In the genomic region with DNA sequence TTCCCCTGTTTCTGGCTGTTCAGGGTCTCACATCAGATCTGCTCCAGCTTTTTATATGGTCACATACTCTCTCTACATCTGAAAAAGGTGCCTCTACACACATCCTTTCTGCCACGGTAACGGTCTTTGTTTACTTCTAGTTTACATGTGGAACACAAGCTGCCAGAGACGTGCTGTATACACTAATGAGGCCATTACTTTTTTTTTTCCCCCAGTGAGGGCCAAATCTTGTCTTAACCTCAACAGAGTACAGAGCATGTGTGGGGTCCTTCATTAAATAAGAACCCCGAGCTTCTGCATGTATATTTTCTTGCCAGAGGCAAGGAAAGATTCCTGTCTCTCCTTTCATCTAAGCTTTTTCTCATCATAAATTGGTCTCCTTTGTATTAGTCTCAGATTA, we compare ENCODE assay signal across 27 mouse cellular contexts.
DNase-seq lines count a peak whose midpoint lies in the region; ATAC-seq lines count a peak whose summit lies in the region.
"Had no signal": no experiment of that assay in that cellular context is flagged by ENCODE, and none has a peak within 500 bp of the region (broad histone marks: within the 10 kb centered on the region; RNA-seq: fewer than 3 reads in every experiment).

No protein-coding gene starts in this region.

- no peak overlapping the region for H3K4me3 ChIP-seq in forebrain, embryonic 14.5 days (ENCODE audit: low read depth, low read length)
- no peak overlapping the region for H3K4me3 ChIP-seq in forebrain, embryonic 15.5 days
- no peak overlapping the region for H3K4me3 ChIP-seq in midbrain, embryonic 16.5 days (ENCODE audit: low read depth, low read length)
- H3K4me3 ChIP-seq in midbrain, embryonic 13.5 days (replicated peaks): no peak overlapping the region
- H3K4me3 ChIP-seq: embryonic facial prominence, embryonic 12.5 days; heart, embryonic 12.5 days; hindbrain, embryonic 10.5 days; kidney, embryonic 15.5 days; limb, embryonic 15.5 days; lung, embryonic 15.5 days; myocyte; neural tube, embryonic 13.5 days had no signal

- no peak overlapping the region for H3K9ac ChIP-seq in forebrain, embryonic 14.5 days (ENCODE audit: low read length)
- H3K9ac ChIP-seq in forebrain, embryonic 15.5 days (replicated peaks): no peak overlapping the region
- H3K9ac ChIP-seq in midbrain, embryonic 16.5 days (ENCODE audit: low read depth, low read length): no peak overlapping the region
- no peak overlapping the region for H3K9ac ChIP-seq in midbrain, embryonic 13.5 days (replicated peaks)
- H3K9ac ChIP-seq: embryonic facial prominence, embryonic 12.5 days; heart, embryonic 12.5 days; kidney, embryonic 15.5 days; limb, embryonic 15.5 days; liver, embryonic 14.5 days; lung, embryonic 15.5 days; neural tube, embryonic 13.5 days had no signal

- WGBS in forebrain, embryonic 14.5 days: 6% methylated on average over 4 of the region's 4 CpGs
- 11% methylated on average over 4 of the region's 4 CpGs for WGBS in forebrain, embryonic 15.5 days
- WGBS in midbrain, embryonic 16.5 days: 46% methylated on average over 4 of the region's 4 CpGs
- WGBS in midbrain, embryonic 13.5 days: 54% methylated on average over 4 of the region's 4 CpGs

- DNase-seq in embryo, embryonic 11 days: peak; percentile 12
- no peak for DNase-seq in embryo, embryonic 10.5 days (ENCODE audit: low spot score)
- DNase-seq in forebrain, embryonic 14.5 days (ENCODE audit: low spot score): peak; percentile 26
- DNase-seq: adrenal gland, postnatal 10 days; cerebellum, adult 2 months; cerebellum, postnatal 25 days; gastrocnemius, postnatal 10 days; heart, postnatal 10 days; kidney, adult 11 months; kidney, postnatal 36 days; layer of hippocampus, postnatal 36 days; lung, postnatal 36 days; right cerebral cortex, postnatal 4 days; thymus, postnatal 14 days had no signal

- no peaks in the 10 kb centered on the region for H3K27me3 ChIP-seq in forebrain, embryonic 14.5 days (replicated peaks; ENCODE audit: control insufficient read depth, insufficient read depth, low read length)
- no peaks in the 10 kb centered on the region for H3K27me3 ChIP-seq in forebrain, embryonic 15.5 days
- H3K27me3 ChIP-seq in midbrain, embryonic 16.5 days (ENCODE audit: control insufficient read depth, insufficient read depth, low read depth, low read length): no peaks in the 10 kb centered on the region
- no peaks in the 10 kb centered on the region for H3K27me3 ChIP-seq in midbrain, embryonic 13.5 days
- H3K27me3 ChIP-seq: embryonic facial prominence, embryonic 12.5 days; heart, embryonic 12.5 days; kidney, embryonic 15.5 days; limb, embryonic 15.5 days; lung, embryonic 15.5 days; neural tube, embryonic 13.5 days had no signal

- no peaks in the 10 kb centered on the region for H3K4me1 ChIP-seq in forebrain, embryonic 14.5 days (ENCODE audit: control insufficient read depth, insufficient read depth, low read length)
- no peaks in the 10 kb centered on the region for H3K4me1 ChIP-seq in forebrain, embryonic 15.5 days
- H3K4me1 ChIP-seq in midbrain, embryonic 16.5 days (ENCODE audit: control insufficient read depth, insufficient read depth, low read length): no peaks in the 10 kb centered on the region
- H3K4me1 ChIP-seq in midbrain, embryonic 13.5 days (replicated peaks): no peaks in the 10 kb centered on the region
- H3K4me1 ChIP-seq: heart, embryonic 12.5 days; hindbrain, embryonic 10.5 days; kidney, embryonic 15.5 days; limb, embryonic 15.5 days; lung, embryonic 15.5 days; neural tube, embryonic 13.5 days had no signal

- peak; percentile 58; the same call in 1 of the 2 replicates for ATAC-seq in forebrain, embryonic 14.5 days
- no peak for ATAC-seq in forebrain, embryonic 15.5 days (replicated peaks)
- 0 out of 2 replicates have a peak, but pooled peaks have one; percentile 3 for ATAC-seq in midbrain, embryonic 16.5 days
- ATAC-seq in midbrain, embryonic 13.5 days: no peak
- no peak for ATAC-seq in megakaryocyte progenitor cell, adult 5-6 weeks (replicated peaks; ENCODE audit: poor library complexity)

- H3K36me3 ChIP-seq in forebrain, embryonic 14.5 days (ENCODE audit: control insufficient read depth, insufficient read depth, low read length): no peaks in the 10 kb centered on the region
- H3K36me3 ChIP-seq in forebrain, embryonic 15.5 days: no peaks in the 10 kb centered on the region
- no peaks in the 10 kb centered on the region for H3K36me3 ChIP-seq in midbrain, embryonic 16.5 days (ENCODE audit: control insufficient read depth, insufficient read depth, low read length)
- H3K36me3 ChIP-seq in midbrain, embryonic 13.5 days: no peaks in the 10 kb centered on the region
- H3K36me3 ChIP-seq: embryonic facial prominence, embryonic 12.5 days; heart, embryonic 12.5 days; hindbrain, embryonic 10.5 days; kidney, embryonic 15.5 days; limb, embryonic 15.5 days; lung, embryonic 15.5 days; neural tube, embryonic 13.5 days had no signal

- H3K9me3 ChIP-seq in forebrain, embryonic 14.5 days (replicated peaks; ENCODE audit: control insufficient read depth, low read length): no peaks in the 10 kb centered on the region
- no peaks in the 10 kb centered on the region for H3K9me3 ChIP-seq in forebrain, embryonic 15.5 days
- no peaks in the 10 kb centered on the region for H3K9me3 ChIP-seq in midbrain, embryonic 16.5 days (replicated peaks; ENCODE audit: control insufficient read depth, low read length, poor library complexity, severe bottlenecking)
- no peaks in the 10 kb centered on the region for H3K9me3 ChIP-seq in midbrain, embryonic 13.5 days
- H3K9me3 ChIP-seq: embryonic facial prominence, embryonic 12.5 days; heart, embryonic 12.5 days; hindbrain, embryonic 10.5 days; kidney, embryonic 15.5 days; limb, embryonic 15.5 days; lung, embryonic 15.5 days; neural tube, embryonic 13.5 days had no signal

- no peak overlapping the region for H3K27ac ChIP-seq in forebrain, embryonic 14.5 days (ENCODE audit: low read depth, low read length)
- H3K27ac ChIP-seq in forebrain, embryonic 15.5 days (replicated peaks): no peak overlapping the region
- no peak overlapping the region for H3K27ac ChIP-seq in midbrain, embryonic 16.5 days (ENCODE audit: low read length)
- no peak overlapping the region for H3K27ac ChIP-seq in midbrain, embryonic 13.5 days
- H3K27ac ChIP-seq: embryonic facial prominence, embryonic 12.5 days; hindbrain, embryonic 10.5 days; kidney, embryonic 15.5 days; limb, embryonic 15.5 days; liver, embryonic 14.5 days; lung, embryonic 15.5 days; neural tube, embryonic 13.5 days had no signal

- H3K4me2 ChIP-seq in forebrain, embryonic 14.5 days (ENCODE audit: low read length): no peak overlapping the region
- H3K4me2 ChIP-seq in forebrain, embryonic 15.5 days (replicated peaks): no peak overlapping the region
- H3K4me2 ChIP-seq in midbrain, embryonic 16.5 days (ENCODE audit: low read length): no peak overlapping the region
- H3K4me2 ChIP-seq in midbrain, embryonic 13.5 days (replicated peaks): no peak overlapping the region
- H3K4me2 ChIP-seq: embryonic facial prominence, embryonic 12.5 days; heart, embryonic 12.5 days; kidney, embryonic 15.5 days; limb, embryonic 15.5 days; lung, embryonic 15.5 days; neural tube, embryonic 13.5 days had no signal

Comparison
In these comparisons a context has a peak if more than half of its experiments do, and no peak if none do; other contexts are left out.
1. ATAC-seq: peak in forebrain, embryonic 14.5 days (single experiment) and midbrain, embryonic 16.5 days (single experiment); none in forebrain, embryonic 15.5 days (single experiment), midbrain, embryonic 13.5 days (single experiment) and megakaryocyte progenitor cell, adult 5-6 weeks (single experiment).